17 mouse cellular contexts compared by ENCODE assay signal in the genomic region with DNA sequence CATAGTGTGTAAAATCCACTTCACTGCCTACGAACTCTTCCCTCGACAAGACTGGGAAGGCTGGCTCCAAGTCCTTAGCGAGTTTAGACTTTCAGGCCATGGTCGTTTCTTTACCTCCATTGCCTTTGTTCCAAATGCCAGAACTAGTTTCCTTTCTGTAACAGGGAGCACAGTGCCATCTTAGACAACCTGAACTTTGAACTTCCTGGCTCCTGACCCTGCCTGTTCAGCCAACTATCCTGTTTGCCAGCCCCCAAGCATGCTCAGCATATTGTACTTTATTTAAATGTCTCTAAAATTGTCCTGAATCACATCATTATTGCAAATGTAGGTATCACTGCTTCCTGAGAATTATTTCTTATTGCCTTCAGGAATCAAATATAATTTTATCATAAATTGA. TPM values are rescaled to one million over a fixed set of nuclear protein-coding genes. Genes with fewer than 3 reads are reported as not detected.
DNase-seq lines count a peak whose midpoint lies in the region; ATAC-seq lines count a peak whose summit lies in the region.
"Had no signal": no experiment of that assay in that cellular context is flagged by ENCODE, and none has a peak within 500 bp of the region (broad histone marks: within the 10 kb centered on the region; RNA-seq: fewer than 3 reads in every experiment).

No protein-coding gene starts in this region.

- no peak for ATAC-seq in kidney, embryonic 14.5 days (ENCODE audit: low FRiP score, low TSS enrichment)
- ATAC-seq in kidney, embryonic 15.5 days (replicated peaks; ENCODE audit: low FRiP score) = no peak
- ATAC-seq: forebrain, postnatal 0 days had no signal

- DNase-seq in kidney, adult 11 months = peak; percentile 56
- peak; percentile 78 for DNase-seq in kidney, adult 9 months
- peak; percentile 59 to 60 for DNase-seq in kidney, postnatal 25 days
- no peak for DNase-seq in layer of hippocampus, adult 11-12 months (ENCODE audit: low spot score)
- DNase-seq: adrenal gland, adult 8-10 months; cerebellum, adult 11 months; cerebellum, adult 9-10 months; cerebellum, postnatal 25 days; forebrain, postnatal 0 days; gastrocnemius, postnatal 14 days; heart, postnatal 36 days had no signal

- no peaks in the 10 kb centered on the region for H3K27me3 ChIP-seq in kidney, embryonic 14.5 days (ENCODE audit: control insufficient read depth, insufficient read depth, low read length)
- H3K27me3 ChIP-seq in kidney, embryonic 15.5 days = no peaks in the 10 kb centered on the region
- H3K27me3 ChIP-seq: embryonic facial prominence, embryonic 12.5 days; forebrain, embryonic 12.5 days; heart, embryonic 13.5 days; hindbrain, embryonic 15.5 days had no signal

- H3K4me2 ChIP-seq in kidney, embryonic 14.5 days (replicated peaks; ENCODE audit: low read depth, low read length) = no peak overlapping the region
- no peak overlapping the region for H3K4me2 ChIP-seq in kidney, embryonic 15.5 days
- H3K4me2 ChIP-seq: embryonic facial prominence, embryonic 12.5 days; forebrain, embryonic 12.5 days; heart, embryonic 13.5 days; hindbrain, embryonic 15.5 days had no signal

- no peaks in the 10 kb centered on the region for H3K36me3 ChIP-seq in kidney, embryonic 14.5 days (ENCODE audit: control insufficient read depth, insufficient read depth, low read length)
- H3K36me3 ChIP-seq in kidney, embryonic 15.5 days = no peaks in the 10 kb centered on the region
- H3K36me3 ChIP-seq: embryonic facial prominence, embryonic 12.5 days; forebrain, embryonic 12.5 days; heart, embryonic 13.5 days; hindbrain, embryonic 15.5 days had no signal

- H3K4me1 ChIP-seq in kidney, embryonic 14.5 days (ENCODE audit: control insufficient read depth, insufficient read depth, low read length) = no peaks in the 10 kb centered on the region
- peaks cover 13% of the 10 kb centered on the region; the same call in 1 of the 2 replicates for H3K4me1 ChIP-seq in kidney, embryonic 15.5 days
- H3K4me1 ChIP-seq: embryonic facial prominence, embryonic 12.5 days; heart, embryonic 13.5 days; hindbrain, embryonic 15.5 days had no signal

- 76% methylated on average over 4 of the region's 4 CpGs for WGBS in kidney, embryonic 14.5 days
- WGBS in kidney, embryonic 15.5 days = 73% methylated on average over 4 of the region's 4 CpGs

- no peak overlapping the region for H3K9ac ChIP-seq in kidney, embryonic 14.5 days (ENCODE audit: low read depth, low read length)
- H3K9ac ChIP-seq in kidney, embryonic 15.5 days = no peak overlapping the region
- H3K9ac ChIP-seq: embryonic facial prominence, embryonic 12.5 days; forebrain, embryonic 12.5 days; forebrain, postnatal 0 days; heart, embryonic 13.5 days; hindbrain, embryonic 15.5 days had no signal

- no peak overlapping the region for H3K4me3 ChIP-seq in kidney, embryonic 14.5 days (ENCODE audit: low read length)
- no peak overlapping the region for H3K4me3 ChIP-seq in kidney, embryonic 15.5 days (replicated peaks)
- H3K4me3 ChIP-seq: embryonic facial prominence, embryonic 12.5 days; forebrain, embryonic 12.5 days; heart, embryonic 13.5 days; hindbrain, embryonic 15.5 days had no signal

- H3K27ac ChIP-seq in kidney, embryonic 14.5 days (ENCODE audit: low read depth, low read length) = no peak overlapping the region
- no peak overlapping the region for H3K27ac ChIP-seq in kidney, embryonic 15.5 days
- H3K27ac ChIP-seq: embryonic facial prominence, embryonic 12.5 days; forebrain, embryonic 12.5 days; heart, embryonic 13.5 days; hindbrain, embryonic 15.5 days had no signal

- H3K9me3 ChIP-seq in kidney, embryonic 14.5 days (ENCODE audit: control insufficient read depth, low read length) = peaks cover 8% of the 10 kb centered on the region; the same call in 1 of the 2 replicates
- 0 out of 2 replicates have a peak, but pooled peaks cover 4% of the 10 kb centered on the region for H3K9me3 ChIP-seq in kidney, embryonic 15.5 days (replicated peaks)
- H3K9me3 ChIP-seq: hindbrain, embryonic 15.5 days had no signal

RNA-seq across cellular contexts. Expression of a gene that starts 32.0 kb away (rescaled TPM):
- 1.1 and 2.1 TPM in 2 replicates for polyA plus RNA-seq in kidney, embryonic 14.5 days (2014; fragmentation: Nextera tagmentation; extraction: Ambion mirVana)
- polyA plus RNA-seq in kidney, embryonic 15.5 days (2015; fragmentation: Nextera tagmentation; extraction: Ambion mirVana) = 1.9 and 2.2 TPM in 2 replicates

RNA-seq across cellular contexts. Expression of a gene that starts 50.4 kb away (rescaled TPM):
- polyA plus RNA-seq in kidney, embryonic 14.5 days (2014; fragmentation: Nextera tagmentation; extraction: Ambion mirVana) = 15.5 and 25.3 TPM in 2 replicates
- 32.7 and 33.5 TPM in 2 replicates for polyA plus RNA-seq in kidney, embryonic 15.5 days (2015; fragmentation: Nextera tagmentation; extraction: Ambion mirVana)
